Mouse (Mus musculus) liver, adult 2 months (tissue): Measurements from ENCODE around the gene Mthfd2.

ENCODE experiments used
- CTCF ChIP-seq: fragments of 200-500 bp; IDR thresholded peaks from 2 replicates; pipeline ENCODE4 v1.5.1; 2011; ENCODE audit warnings: low read depth, low read length, control low read depth
- POLR2A ChIP-seq: fragments of 200-500 bp; IDR thresholded peaks from 2 replicates; pipeline ENCODE4 v1.6.1; 2011; ENCODE audit warnings: low read length, control low read depth; ENCODE audit not compliant: insufficient read depth; ENCODE audit errors: extremely low read depth

GRCm38 (mm10) chr6:83273733-83274132, 52.0 kb downstream of the Mthfd2 start:
- no peak for TF ChIP-seq CTCF
- TF ChIP-seq POLR2A: no peak
